Comparison of ENCODE assay signal across 8 mouse cellular contexts in genomic region chr4:129621283-129621841, GRCm38 (mm10). TPM values are rescaled to one million over a fixed set of nuclear protein-coding genes. Genes with fewer than 3 reads are reported as not detected.
DNase-seq lines count a peak whose midpoint lies in the region; ATAC-seq and TF ChIP-seq lines count a peak whose summit lies in the region.

No protein-coding gene starts in this region.

- peak overlapping the region; percentile 90 for H3K4me3 ChIP-seq in layer of hippocampus, adult 2 months
- no peak overlapping the region for H3K4me3 ChIP-seq in intestine, postnatal 0 days (ENCODE audit: low read depth, low read length)
- H3K4me3 ChIP-seq in midbrain, embryonic 16.5 days (ENCODE audit: low read depth, low read length): no peak overlapping the region

- no peaks in the 10 kb centered on the region for H3K9me3 ChIP-seq in intestine, postnatal 0 days (ENCODE audit: control insufficient read depth)
- no peaks in the 10 kb centered on the region for H3K9me3 ChIP-seq in midbrain, embryonic 16.5 days (replicated peaks; ENCODE audit: control insufficient read depth, low read length, poor library complexity, severe bottlenecking)

- no peaks in the 10 kb centered on the region for H3K27me3 ChIP-seq in intestine, postnatal 0 days (replicated peaks; ENCODE audit: control insufficient read depth, insufficient read depth, low read length)
- H3K27me3 ChIP-seq in midbrain, embryonic 16.5 days (ENCODE audit: control insufficient read depth, insufficient read depth, low read depth, low read length): no peaks in the 10 kb centered on the region

- peak overlapping the region; percentile 9; the same call in 1 of the 2 replicates for H3K4me2 ChIP-seq in intestine, postnatal 0 days (replicated peaks; ENCODE audit: low read depth)
- H3K4me2 ChIP-seq in midbrain, embryonic 16.5 days (ENCODE audit: low read length): peak overlapping the region; percentile 7; the same call in 1 of the 2 replicates

- H3K9ac ChIP-seq in intestine, postnatal 0 days (ENCODE audit: low read depth, low read length): no peak overlapping the region
- peak overlapping the region; percentile 42; the same call in 1 of the 2 replicates for H3K9ac ChIP-seq in midbrain, embryonic 16.5 days (ENCODE audit: low read depth, low read length)

- no peak for ATAC-seq in intestine, postnatal 0 days
- no peak for ATAC-seq in midbrain, embryonic 16.5 days

- peaks cover 18% of the 10 kb centered on the region for H3K4me1 ChIP-seq in intestine, postnatal 0 days (replicated peaks; ENCODE audit: control insufficient read depth, insufficient read depth, low read length)
- H3K4me1 ChIP-seq in midbrain, embryonic 16.5 days (ENCODE audit: control insufficient read depth, insufficient read depth, low read length): peaks cover 46% of the 10 kb centered on the region

- H3K36me3 ChIP-seq in intestine, postnatal 0 days (ENCODE audit: control insufficient read depth, insufficient read depth): peaks cover 12% of the 10 kb centered on the region; the same call in 1 of the 2 replicates
- H3K36me3 ChIP-seq in midbrain, embryonic 16.5 days (ENCODE audit: control insufficient read depth, insufficient read depth, low read length): peaks cover 8% of the 10 kb centered on the region; the same call in 1 of the 2 replicates

- no peak for TF ChIP-seq CTCF in layer of hippocampus, adult 2 months (conservative IDR thresholded peaks at IDR 0.05)
- TF ChIP-seq CTCF in intestine, postnatal 0 days (IDR thresholded peaks at IDR 0.05; ENCODE audit: low read depth): no peak

- WGBS in intestine, postnatal 0 days: 77% methylated on average over 8 of the region's 8 CpGs
- WGBS in midbrain, embryonic 16.5 days: 83% methylated on average over 8 of the region's 8 CpGs

- DNase-seq in layer of hippocampus, adult 2 months (ENCODE audit: low spot score in 2 of 2): no peak
- no peak for DNase-seq in layer of hippocampus, adult 8-10 months (ENCODE audit: low spot score in 2 of 2)
- peak; percentile 41 for DNase-seq in fibroblast of lung, adult 2 months (ENCODE audit: low read depth)
- DNase-seq in right cerebral cortex, adult 18-20 months: no peak
- no peak for DNase-seq in left cerebral cortex, adult 8-10 months (ENCODE audit: low spot score in 2 of 2)
- DNase-seq in yolk sac, embryonic 10.5 days (ENCODE audit: low spot score): no peak

- peak overlapping the region; percentile 98 for H3K27ac ChIP-seq in layer of hippocampus, adult 2 months
- H3K27ac ChIP-seq in intestine, postnatal 0 days (ENCODE audit: low read depth, low read length): 0 out of 2 replicates have a peak overlapping the region, but pooled peaks have one; percentile 7
- no peak overlapping the region for H3K27ac ChIP-seq in midbrain, embryonic 16.5 days (ENCODE audit: low read length)

RNA-seq across cellular contexts. Expression of gene Ccdc28b, which starts 2.4 kb away (rescaled TPM):
- 10 to 100 TPM; 70.2 to 81.0 TPM for total RNA-seq in layer of hippocampus, adult 2 months (2021)
- 10 to 100 TPM; 59.2 to 67.4 (median 62.1) TPM for total RNA-seq in layer of hippocampus, adult 8-10 months (2022)
- 29.6 and 32.0 TPM in 2 replicates for polyA plus RNA-seq in intestine, postnatal 0 days (2015; fragmentation: Nextera tagmentation; extraction: Ambion mirVana)
- 172 and 183 TPM in 2 replicates for polyA plus RNA-seq in midbrain, embryonic 16.5 days (2015; fragmentation: Nextera tagmentation; extraction: Ambion mirVana)
- 10 to 100 TPM; 46.9 to 51.5 (median 49.4) TPM for total RNA-seq in left cerebral cortex, adult 8-10 months (2022)

RNA-seq across cellular contexts. Expression of gene Iqcc, which starts 2.5 kb away (rescaled TPM):
- 10 to 100 TPM; 31.5 to 34.3 TPM for total RNA-seq in layer of hippocampus, adult 2 months (2021)
- total RNA-seq in layer of hippocampus, adult 8-10 months (2022): 10 to 100 TPM; 27.9 to 42.5 (median 36.0) TPM
- 15.9 and 17.9 TPM in 2 replicates for polyA plus RNA-seq in intestine, postnatal 0 days (2015; fragmentation: Nextera tagmentation; extraction: Ambion mirVana)
- polyA plus RNA-seq in midbrain, embryonic 16.5 days (2015; fragmentation: Nextera tagmentation; extraction: Ambion mirVana): 28.0 and 33.1 TPM in 2 replicates
- 10 to 100 TPM; 25.7 to 38.1 (median 32.2) TPM for total RNA-seq in left cerebral cortex, adult 8-10 months (2022)

RNA-seq across cellular contexts. Expression of gene Dcdc2b, which starts 7.3 kb away (rescaled TPM):
- total RNA-seq in layer of hippocampus, adult 2 months (2021): 1 to 10 TPM; 5.7 to 7.4 TPM
- total RNA-seq in layer of hippocampus, adult 8-10 months (2022): 1 to 10 TPM; 4.0 to 7.9 (median 5.9) TPM
- polyA plus RNA-seq in intestine, postnatal 0 days (2015; fragmentation: Nextera tagmentation; extraction: Ambion mirVana): 1.1 and 1.2 TPM in 2 replicates
- 3.5 and 4.1 TPM in 2 replicates for polyA plus RNA-seq in midbrain, embryonic 16.5 days (2015; fragmentation: Nextera tagmentation; extraction: Ambion mirVana)
- 1 to 10 TPM; 2.2 to 4.9 (median 3.9) TPM for total RNA-seq in left cerebral cortex, adult 8-10 months (2022)

RNA-seq across cellular contexts. Expression of gene Txlna, which starts 19.5 kb away (rescaled TPM):
- 10 to 100 TPM; 49.7 to 51.3 TPM for total RNA-seq in layer of hippocampus, adult 2 months (2021)
- total RNA-seq in layer of hippocampus, adult 8-10 months (2022): 10 to 100 TPM; 42.1 to 46.3 (median 44.6) TPM
- polyA plus RNA-seq in intestine, postnatal 0 days (2015; fragmentation: Nextera tagmentation; extraction: Ambion mirVana): 18.5 and 19.2 TPM in 2 replicates
- polyA plus RNA-seq in midbrain, embryonic 16.5 days (2015; fragmentation: Nextera tagmentation; extraction: Ambion mirVana): 42.5 and 49.8 TPM in 2 replicates
- 10 to 100 TPM; 31.6 to 42.4 (median 37.2) TPM for total RNA-seq in left cerebral cortex, adult 8-10 months (2022)

RNA-seq across cellular contexts. Expression of gene Tmem234, which starts 20.9 kb away (rescaled TPM):
- total RNA-seq in layer of hippocampus, adult 2 months (2021): 10 to 100 TPM; 83.1 to 86.2 TPM
- 10 to 100 TPM; 77.3 to 91.3 (median 84.6) TPM for total RNA-seq in layer of hippocampus, adult 8-10 months (2022)
- polyA plus RNA-seq in intestine, postnatal 0 days (2015; fragmentation: Nextera tagmentation; extraction: Ambion mirVana): 135 and 146 TPM in 2 replicates
- 177 and 180 TPM in 2 replicates for polyA plus RNA-seq in midbrain, embryonic 16.5 days (2015; fragmentation: Nextera tagmentation; extraction: Ambion mirVana)
- total RNA-seq in left cerebral cortex, adult 8-10 months (2022): 10 to 100 TPM; 86.5 to 90.9 (median 89.3) TPM
